Mouse (Mus musculus) testis, adult 2 months (tissue): ENCODE measurements around the gene Fam20a.

Experiments
- CTCF ChIP-seq: fragments of 200-500 bp; IDR thresholded peaks from 2 replicates; pipeline ENCODE4 v1.5.1; 2012; ENCODE audit warnings: low read depth, mild to moderate bottlenecking, inconsistent platforms, low read length, moderate library complexity; ENCODE audit not compliant: control insufficient read depth, insufficient read depth, insufficient replicate concordance
- POLR2A ChIP-seq: fragments of 200-500 bp; IDR thresholded peaks from 2 replicates; pipeline ENCODE4 v1.6.1; 2012; ENCODE audit warnings: low read depth, mild to moderate bottlenecking, inconsistent platforms, low read length, moderate library complexity; ENCODE audit not compliant: control insufficient read depth

DNA sequence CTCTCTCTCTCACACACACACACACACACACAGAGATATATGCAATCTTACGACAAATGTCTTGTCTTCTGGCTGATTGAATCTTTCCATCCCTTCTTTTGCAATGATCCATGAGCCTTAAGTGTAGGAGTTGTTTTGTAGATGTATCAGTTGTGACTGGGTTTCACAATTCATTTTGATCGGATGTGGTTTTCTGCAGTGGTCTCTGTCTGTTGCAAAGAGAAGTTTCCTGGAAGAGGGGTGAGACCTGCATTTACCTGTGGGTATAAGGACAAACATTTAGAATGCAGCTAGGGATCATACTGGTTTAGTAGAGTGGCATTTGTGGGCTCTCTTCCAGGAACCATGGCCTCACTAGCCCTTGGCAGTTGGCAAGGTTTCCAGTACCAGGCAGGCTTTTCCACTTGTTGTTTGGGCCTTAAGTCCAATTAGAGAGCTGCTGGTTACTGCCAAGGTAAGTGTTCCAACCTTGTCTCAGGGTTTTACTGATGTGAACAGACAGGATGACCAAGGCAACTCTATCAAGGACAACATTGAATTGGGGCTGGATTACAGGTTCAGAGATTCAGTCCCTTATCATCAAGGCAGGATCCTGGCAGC is 36.6 kb upstream of the Fam20a start:
- TF ChIP-seq CTCF (no peak), POLR2A (no peak)
